Mouse (Mus musculus): ENCODE measurements at regions not wholly inside any gene's neighbourhood (a gene's known extent, or its start where the extent isn't known, plus 50 kb on each side); places are given as distances from the start of the nearest gene placed in this dataset.

GRCm38 (mm10) chr8:96350531-96351069 lies 462.3 kb upstream of the Got2 start:
- intact Hi-C loops (cut with DNase I): no loop called here
- DNase-seq: peak; percentile 36

- intact Hi-C loops (cut with DNase I): no loop called here
- DNase-seq: no peak
Observed at GRCm38 (mm10) chr8:96349503-96349902, 461.2 kb upstream of the Got2 start.

- intact Hi-C loops (cut with DNase I): no loop called here
- DNase-seq: peak; percentile 9
Observed at GRCm38 (mm10) chr8:96340702-96341101, 452.4 kb upstream of the Got2 start.

GRCm38 (mm10) chr8:96318367-96318766 lies 430.0 kb upstream of the Got2 start:
- intact Hi-C loops (cut with DNase I): no loop called here
- no peak for DNase-seq

GRCm38 (mm10) chr8:96308989-96309718 lies 420.8 kb upstream of the Got2 start:
- DNase-seq: no peak
- intact Hi-C loops (cut with DNase I): no loop called here

- intact Hi-C loops (cut with DNase I): no loop called here
- no peak for DNase-seq
Observed at GRCm38 (mm10) chr8:96296643-96297042, 408.3 kb upstream of the Got2 start.

- no peak for DNase-seq
- intact Hi-C loops (cut with DNase I): no loop called here
Observed at GRCm38 (mm10) chr8:96290740-96291139, 402.4 kb upstream of the Got2 start.

GRCm38 (mm10) chr8:96289519-96289918 lies 401.2 kb upstream of the Got2 start:
- intact Hi-C loops (cut with DNase I): no loop called here
- peak; percentile 41 for DNase-seq

- DNase-seq: no peak
- intact Hi-C loops (cut with DNase I): no loop called here
Observed at GRCm38 (mm10) chr8:96288525-96288924, 400.2 kb upstream of the Got2 start.

GRCm38 (mm10) chr8:96277479-96278138 lies 389.3 kb upstream of the Got2 start:
- intact Hi-C loops (cut with DNase I): no loop called here

GRCm38 (mm10) chr8:96277058-96277457 lies 388.7 kb upstream of the Got2 start:
- no peak for DNase-seq
- intact Hi-C loops (cut with DNase I): no loop called here

More at GRCm38 (mm10) chr8:96277479-96278138, 389.3 kb upstream of the Got2 start:
- DNase-seq: no peak

GRCm38 (mm10) chr8:96256294-96256693 lies 367.9 kb upstream of the Got2 start:
- intact Hi-C loops (cut with DNase I): no loop called here

GRCm38 (mm10) chr8:96255811-96256210 lies 367.5 kb upstream of the Got2 start:
- no peak for DNase-seq
- intact Hi-C loops (cut with DNase I): no loop called here

More at GRCm38 (mm10) chr8:96256294-96256693, 367.9 kb upstream of the Got2 start:
- DNase-seq: no peak

- peak; percentile 13 for DNase-seq
Observed at GRCm38 (mm10) chr8:96246017-96246416, 357.7 kb upstream of the Got2 start.

GRCm38 (mm10) chr8:96244549-96245152 lies 356.3 kb upstream of the Got2 start:
- DNase-seq: no peak
- intact Hi-C loops (cut with DNase I): no loop called here

More at GRCm38 (mm10) chr8:96246017-96246416, 357.7 kb upstream of the Got2 start:
- intact Hi-C loops (cut with DNase I): no loop called here

- intact Hi-C loops (cut with DNase I): no loop called here
- no peak for DNase-seq
Observed at GRCm38 (mm10) chr8:96238406-96238805, 350.1 kb upstream of the Got2 start.

GRCm38 (mm10) chr8:96237940-96238339 lies 349.6 kb upstream of the Got2 start:
- intact Hi-C loops (cut with DNase I): no loop called here
- DNase-seq: no peak

- intact Hi-C loops (cut with DNase I): no loop called here
Observed at GRCm38 (mm10) chr8:96230412-96230811, 342.1 kb upstream of the Got2 start.

More at GRCm38 (mm10) chr8:96230412-96230811, 342.1 kb upstream of the Got2 start:
- DNase-seq: peak; percentile 43

Measured in left cerebral cortex, postnatal 4 days (tissue).